Mouse (Mus musculus) stomach, postnatal 0 days (tissue): ENCODE results near the gene Parp9.

Source experiments
- CTCF ChIP-seq: IDR thresholded peaks from 2 replicates; pipeline ENCODE4 v1.5.1; 2016; ENCODE audit warnings: antibody characterized with exemption, low read depth, mild to moderate bottlenecking, moderate library complexity
- EP300 ChIP-seq: optimal IDR thresholded peaks from 2 replicates; pipeline ENCODE3; 2016; ENCODE audit warnings: antibody characterized with exemption

- TF ChIP-seq CTCF (no peak), EP300 (no peak)
These were observed 5.9 kb upstream of the Parp9 start for GRCm38 (mm10) chr16:35932179-35933055.
